Mouse (Mus musculus): Measurements from ENCODE around the gene Bckdk.
"Not testable (repeated sequence)": the region's sequence is repeated elsewhere in the genome, so short reads cannot be mapped to it uniquely, and the experiment has no call there.

Gene Bckdk

DNA sequence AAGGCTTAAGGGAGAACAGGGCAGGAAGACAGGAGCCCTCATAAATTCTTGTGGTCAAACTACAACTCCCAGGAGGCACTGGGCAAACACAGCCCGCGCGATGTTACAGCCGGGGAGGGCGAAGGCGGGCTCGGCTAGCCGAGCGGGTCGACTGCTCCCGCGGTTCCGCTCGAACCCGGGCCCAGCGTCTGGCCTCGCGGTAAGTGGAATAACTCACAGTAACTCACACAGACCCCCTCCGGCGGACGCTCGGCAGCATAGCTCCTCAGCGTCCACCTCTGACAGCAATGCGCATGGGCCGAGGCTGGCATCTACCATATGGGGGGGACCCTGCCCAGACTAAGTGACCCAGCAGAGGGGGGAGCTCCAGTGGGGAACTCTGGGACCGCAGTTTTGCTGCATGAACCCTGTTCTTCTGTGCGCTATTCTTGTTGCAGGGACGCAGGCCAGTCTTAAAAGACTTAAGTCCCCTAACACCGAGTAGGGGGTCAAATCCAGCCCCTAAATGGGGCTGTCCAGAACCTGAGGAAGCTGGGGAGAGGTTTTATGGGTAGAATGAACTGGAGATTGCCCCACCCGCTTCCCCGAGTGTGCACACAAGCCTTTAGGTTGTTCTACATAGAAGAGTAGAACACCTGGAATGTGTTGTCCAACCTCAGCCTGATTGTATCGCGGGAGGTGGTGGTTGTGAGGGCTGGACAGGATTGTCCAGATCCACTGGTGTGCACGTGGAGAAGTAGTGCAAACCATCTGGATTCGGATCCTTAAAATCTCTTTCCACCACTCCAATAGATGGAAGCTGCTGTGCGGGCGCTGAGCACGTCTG lies at the start of gene Bckdk:
Gene Bckdk, plus strand, starts transcription at position 112 of the 826 bp plus-strand sequence.
- peak; percentile 80 for DNase-seq

DNA sequence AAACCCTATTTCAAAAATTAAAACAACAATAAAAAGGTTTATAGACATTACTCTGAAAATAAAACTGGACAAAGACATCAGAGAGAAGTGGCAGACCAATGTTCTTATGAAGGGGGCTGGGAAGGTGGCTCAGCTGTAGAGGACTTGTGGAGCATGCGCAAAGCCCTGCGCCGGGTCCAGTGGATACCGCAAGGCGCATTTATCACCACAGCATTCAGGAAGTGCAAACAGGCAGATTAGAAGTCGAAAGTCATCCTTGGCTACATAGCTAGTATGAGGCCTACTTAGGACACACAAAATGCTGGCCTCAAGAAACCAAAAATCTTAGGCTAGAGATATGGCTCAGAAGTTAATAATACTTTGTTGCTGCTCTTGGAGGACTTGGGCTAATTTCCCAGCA lies 45.6 kb upstream of the Bckdk start:
- DNase-seq, result no peak

DNA sequence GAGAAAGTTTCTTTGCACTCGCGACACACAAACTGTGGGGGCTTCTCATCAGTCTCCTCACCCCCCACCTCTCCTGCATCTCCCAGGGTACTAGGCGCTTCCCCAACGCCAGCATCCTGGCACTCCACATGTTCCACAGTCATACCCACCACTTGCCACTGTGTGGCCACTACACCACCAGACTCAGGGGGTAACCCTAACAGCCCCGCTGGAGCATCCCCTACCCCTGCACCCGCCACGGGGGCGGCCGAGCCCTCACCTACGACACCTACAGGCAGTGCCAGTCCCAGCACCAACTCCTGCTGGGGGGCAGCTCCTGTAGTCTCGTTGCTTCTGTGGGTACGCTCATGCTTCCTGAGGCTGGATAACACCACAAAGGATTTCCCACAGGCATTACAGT lies 37.4 kb upstream of the Bckdk start:
- no peak for DNase-seq

DNA sequence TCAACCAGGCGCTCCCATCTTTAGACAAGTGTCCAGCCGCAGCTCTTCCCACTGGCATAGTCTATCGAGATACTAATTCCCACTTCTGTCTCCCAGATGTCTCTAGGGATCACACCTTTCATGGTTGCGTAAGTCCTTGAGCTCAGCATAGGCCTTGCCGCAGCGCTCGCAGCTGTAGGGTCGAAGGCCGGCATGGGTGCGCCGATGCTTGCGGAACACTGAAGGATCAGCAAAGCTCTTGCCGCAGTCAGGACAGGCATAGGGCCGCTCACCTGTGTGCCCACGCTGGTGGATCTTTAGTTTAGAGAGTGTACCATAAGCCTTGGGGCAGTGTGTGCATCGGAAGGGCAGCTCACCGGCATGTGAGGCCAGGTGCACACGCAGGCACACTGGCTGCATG lies 36.2 kb upstream of the Bckdk start:
- no peak for DNase-seq

DNA sequence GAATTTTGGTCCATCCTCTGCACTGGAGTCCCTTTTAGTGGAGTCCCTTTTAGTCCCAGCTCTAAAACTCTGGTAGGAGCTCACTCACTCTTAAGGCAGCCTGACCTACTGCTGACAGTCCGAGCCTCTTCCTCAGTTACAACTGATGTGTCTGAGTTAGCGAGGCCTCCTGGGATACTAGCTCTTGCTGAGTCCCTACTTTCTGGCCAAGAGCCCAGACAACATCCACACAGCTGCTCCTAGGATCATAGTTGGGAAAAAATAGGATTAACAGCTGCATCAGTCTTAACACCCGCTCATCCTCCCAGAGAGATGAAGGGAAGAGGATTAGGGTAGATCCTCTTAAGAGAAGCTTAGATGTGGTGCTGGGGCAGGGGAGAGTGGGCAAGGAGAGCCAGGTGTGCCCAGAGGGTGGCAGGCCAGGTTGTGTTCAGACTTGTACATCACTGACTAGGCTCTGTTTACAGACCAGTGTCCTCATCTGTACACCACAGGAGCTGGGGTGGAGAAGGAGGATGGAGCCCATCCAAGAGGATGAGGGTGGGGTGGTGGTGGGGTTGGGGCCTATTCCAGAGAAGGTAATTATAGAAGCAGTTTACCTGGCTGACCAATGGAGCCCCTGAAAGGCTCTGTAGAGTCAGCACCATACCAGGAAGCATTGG lies 34.6 kb upstream of the Bckdk start:
- peak; percentile 61 for DNase-seq

DNA sequence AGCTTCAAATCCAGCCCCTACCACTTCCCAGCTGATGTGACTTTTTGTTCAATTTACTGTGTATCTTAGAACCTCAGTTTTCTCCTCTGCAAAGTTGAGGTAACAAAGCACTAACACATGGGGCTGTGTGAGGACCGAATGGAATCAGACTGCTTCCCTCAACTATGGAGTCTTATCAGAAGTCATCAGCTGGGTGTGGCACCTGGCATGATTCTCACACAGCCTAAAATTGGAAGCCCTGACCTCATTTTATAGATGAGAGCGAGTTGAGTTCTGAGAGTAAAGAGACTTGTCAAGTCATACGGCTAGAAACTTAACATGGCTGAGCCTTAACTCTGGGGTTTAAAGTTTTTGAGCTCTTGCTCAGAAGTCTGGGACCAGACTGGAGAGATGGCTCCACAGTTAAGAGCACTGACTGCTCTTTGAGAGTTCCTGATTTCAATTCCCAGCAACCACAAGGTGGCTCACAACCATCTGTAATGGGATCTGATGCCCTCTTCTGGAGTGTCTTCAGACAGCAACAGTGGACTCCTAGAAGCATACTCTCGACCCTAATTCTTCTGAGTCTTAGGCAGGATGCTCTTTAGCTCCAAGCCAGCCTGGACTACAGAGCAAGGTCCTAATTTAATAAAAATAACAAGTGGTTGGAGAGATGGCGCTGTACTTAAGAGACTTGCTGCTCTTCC lies 33.6 kb upstream of the Bckdk start:
- no peak for DNase-seq

DNA sequence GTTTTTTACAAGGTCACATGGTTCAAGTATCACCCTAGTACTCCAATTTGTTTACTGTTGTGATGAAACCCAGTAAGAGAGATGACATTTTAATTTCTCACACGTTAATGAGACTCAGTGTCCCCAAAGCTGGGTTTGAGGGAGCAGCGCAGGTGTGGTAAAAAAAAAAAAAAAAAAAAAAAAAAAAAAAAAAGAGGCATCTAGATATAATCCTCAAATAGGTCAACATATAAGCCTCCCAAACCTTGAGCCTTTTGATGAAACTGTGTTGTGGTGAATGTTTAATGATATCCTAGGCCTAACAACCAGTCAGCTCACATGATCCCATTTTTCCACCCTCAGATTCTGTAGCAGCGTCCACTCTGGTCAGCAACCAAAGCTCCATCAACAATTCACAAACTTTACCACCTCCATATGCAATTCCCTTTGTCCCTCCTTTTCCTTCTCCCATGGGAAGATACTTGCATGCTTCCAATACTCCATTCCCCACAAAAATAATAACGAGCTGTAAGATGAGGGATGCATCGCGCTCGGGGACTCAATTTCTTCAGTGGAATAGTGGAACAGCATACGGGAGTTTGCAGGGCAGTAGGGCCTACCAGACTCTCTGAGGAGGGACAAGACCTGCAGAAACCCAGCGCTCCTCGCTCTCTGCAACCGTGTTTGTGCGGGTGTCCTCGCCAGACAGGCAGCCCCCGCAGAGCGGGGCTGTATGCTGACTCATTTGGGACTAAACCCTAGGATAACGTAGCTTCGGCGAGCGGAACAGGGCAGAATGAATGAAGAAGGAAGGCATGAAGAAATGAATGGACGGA lies 28.9 kb upstream of the Bckdk start:
- DNase-seq, result no peak

DNA sequence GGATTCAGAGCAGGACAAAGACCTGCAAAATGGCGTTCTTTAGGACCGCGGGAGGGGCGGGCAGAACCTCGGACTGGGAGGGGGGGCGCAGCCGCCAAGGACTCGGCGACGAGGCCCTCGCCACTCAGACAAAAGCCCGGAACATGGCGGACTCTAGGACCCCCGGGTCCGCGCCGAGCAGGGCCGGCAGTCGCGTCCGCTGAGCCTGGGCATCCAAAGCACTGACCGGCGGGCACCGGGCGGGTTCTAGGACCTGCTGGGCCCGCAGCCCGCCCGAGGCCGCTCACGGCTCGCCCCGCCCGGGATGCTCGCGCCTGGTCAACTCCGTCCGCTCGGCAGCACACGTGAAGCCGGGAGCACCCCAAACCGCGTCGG lies 28.3 kb upstream of the Bckdk start:
- DNase-seq, result peak; percentile 95

DNA sequence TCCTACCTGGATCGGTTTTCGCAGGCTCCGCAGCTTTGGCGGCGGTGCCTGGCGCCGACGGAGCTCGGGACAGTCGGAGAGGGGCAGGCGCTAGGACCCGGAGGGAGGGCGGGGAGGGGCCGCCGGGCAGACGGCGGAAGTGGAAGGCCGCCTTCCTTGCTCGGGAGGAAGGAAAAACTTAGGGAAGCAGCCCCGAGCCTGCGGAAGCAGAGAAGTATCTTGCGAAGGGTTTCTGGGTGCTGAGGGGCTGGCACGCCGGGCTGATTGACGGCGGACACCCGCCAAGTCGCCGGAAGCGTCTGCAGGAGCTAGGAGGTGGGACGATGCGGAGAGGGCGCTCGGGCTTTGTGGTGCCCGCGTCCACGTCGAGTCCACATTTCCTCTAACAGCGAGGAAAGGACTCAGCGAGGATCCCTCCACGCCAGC lies 27.8 kb upstream of the Bckdk start, which contains the start of gene Zfp646:
Gene Zfp646, plus strand, starts transcription at position 181 of the 426 bp plus-strand sequence.
- peak; percentile 79 for DNase-seq

DNA sequence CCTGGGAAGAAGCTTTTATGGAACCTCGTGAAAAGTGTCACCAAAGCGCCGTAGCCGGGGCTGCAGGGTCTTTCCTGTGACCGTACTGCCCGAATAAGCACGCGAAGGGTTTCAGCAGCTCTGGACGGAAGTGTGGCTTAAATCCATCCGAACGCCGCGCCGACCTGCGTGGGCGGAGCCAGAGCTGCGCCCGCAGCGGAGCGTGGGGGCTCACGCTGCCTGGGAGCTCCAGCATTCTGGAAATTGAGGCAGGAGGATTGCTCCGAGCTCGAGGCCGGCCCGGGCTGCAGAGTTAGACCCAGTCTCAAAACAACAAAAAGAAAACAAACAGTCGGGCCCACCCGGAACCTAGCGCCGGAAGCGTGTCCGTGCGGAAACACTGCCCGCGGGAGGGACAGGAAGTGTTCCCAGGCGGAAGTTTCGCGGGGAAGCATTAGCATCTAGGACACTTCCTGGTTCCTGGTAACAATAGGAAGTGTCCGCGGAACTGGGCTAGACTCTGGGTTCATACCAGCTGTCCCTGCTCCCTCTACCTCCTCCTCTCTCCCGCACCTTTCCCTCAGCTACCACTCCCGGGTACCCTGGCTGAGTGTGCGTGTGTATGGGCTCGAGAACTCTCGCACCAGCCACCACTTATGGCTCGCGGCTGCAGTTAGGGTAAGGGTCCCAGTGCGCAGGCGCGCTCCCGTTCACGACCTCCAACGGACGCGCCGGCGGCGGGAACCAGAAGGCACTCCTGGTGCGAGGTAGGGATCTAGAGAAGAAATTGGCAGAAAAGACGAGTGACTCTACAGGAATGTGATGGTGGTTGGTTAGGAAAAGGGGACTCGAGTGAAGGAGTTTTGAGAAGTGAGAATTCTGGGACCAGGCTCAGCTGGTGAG lies 27.2 kb upstream of the Bckdk start, which contains the start of gene Zfp668:
Gene Zfp668, minus strand, starts transcription at position 362 of the 882 bp plus-strand sequence.
- peak; percentile 90 for DNase-seq

DNA sequence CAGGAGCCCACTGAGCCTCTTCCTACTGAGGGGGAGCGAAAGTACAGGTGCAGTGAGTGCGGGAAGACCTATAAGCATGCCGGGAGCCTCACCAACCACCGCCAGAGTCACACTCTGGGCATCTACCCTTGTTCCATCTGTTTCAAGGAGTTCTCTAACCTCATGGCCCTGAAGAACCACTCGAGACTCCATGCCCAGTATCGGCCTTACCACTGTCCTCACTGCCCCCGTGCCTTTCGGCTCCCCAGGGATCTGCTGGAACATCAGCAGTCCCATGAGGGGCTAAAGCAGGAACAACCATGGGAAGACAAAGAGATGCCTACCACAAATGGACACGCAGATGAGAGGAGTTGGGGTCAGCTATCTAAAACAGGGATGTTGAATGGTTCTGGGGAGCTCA lies 24.6 kb upstream of the Bckdk start:
- DNase-seq, result no peak

DNA sequence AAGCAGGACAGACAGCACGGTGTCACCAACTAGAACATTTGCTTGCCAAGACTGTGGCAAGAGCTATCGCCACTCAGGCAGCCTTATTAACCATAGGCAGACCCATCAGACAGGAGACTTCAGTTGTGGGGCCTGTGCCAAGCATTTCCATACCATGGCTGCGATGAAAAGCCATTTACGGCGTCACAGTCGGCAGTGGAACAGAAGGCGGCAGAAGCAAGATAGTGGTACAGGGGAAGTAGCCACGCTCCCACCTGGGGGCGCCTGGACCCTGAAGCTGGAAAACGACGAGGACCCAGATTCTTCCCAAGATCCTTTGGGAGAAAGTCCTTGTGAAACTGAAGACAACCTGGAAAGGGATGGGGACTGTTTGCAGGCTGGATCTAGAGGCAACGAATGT lies 23.5 kb upstream of the Bckdk start:
- DNase-seq, result no peak

DNA sequence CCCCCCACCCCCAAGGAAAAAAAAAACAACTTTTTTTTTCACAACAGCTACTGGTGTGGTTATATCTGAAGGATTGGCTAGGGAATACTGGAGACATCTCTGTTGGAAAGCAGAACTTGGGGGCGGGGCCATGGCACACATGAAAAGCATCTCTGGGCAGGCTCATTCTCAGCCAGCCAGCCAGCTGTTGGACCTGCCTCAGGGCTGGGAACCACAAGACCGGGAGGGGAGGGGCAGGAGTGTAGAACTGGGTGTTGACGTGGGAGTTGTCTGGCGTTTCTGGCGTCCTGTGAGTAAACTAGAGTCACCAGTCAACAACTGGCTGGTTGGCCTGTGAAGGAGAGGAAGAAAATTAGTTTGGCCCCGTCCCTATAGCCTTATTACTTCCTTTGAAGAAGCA lies 17.9 kb upstream of the Bckdk start:
- peak; percentile 45 for DNase-seq

DNA sequence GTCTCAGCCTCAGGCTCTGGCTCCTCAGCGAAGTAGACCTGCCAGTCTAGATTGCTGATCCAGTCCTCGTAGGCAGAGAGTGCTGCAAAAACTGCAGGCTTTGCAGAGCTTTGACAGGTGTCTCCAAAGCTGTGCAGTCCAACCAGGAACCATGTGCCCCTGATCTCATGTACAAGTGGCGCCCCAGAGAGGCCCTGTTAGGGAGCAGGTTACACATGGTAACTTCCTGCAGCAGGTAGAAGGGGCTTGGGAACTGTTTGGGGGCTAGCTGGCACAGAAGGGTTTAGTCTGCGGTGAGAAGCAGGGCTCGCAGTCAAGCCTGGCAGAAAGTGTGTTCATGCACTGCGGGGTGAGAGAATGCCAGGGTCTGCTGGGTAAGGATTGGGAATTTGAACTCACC lies 17.3 kb upstream of the Bckdk start:
- no peak for DNase-seq

DNA sequence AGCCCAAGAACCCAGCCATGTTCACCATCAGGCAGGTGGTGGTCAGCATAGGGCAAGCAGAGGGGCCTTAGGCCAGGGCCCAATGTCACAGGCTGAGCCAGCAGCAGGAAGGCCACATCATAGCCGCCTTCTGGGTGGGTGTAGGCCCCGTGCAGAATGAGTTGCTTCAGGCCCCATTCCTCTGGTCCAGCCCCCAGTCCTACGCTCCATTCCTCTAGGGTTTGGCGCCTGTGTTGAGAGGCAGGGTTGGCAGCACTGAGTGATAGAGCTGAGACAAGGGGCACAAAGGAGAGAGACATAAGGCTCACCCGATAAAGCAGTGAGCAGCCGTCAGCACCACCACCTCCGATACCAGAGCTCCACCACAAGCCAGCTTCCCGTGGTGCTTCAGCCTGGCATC lies 16.7 kb upstream of the Bckdk start:
- DNase-seq, result no peak

DNA sequence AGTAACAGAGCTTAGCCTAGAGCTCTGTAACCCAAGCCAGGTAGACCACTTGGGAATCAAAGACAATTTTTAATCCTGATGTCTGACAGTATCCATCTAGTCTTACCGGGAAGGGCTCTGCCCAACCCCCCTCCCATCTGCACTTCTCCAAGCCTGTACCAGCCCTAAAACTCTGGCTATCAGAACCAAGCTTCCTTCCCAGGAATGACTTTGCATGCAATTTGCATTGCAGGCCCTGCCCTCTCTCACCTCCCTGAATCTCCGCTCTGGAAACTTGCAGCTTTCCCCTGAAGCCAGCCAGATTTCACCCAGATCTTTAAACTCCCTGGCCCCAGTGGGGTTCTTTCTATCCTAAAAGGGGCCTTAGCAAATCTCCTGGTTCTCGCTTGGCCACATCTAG lies 16.1 kb upstream of the Bckdk start:
- DNase-seq, result no peak

DNA sequence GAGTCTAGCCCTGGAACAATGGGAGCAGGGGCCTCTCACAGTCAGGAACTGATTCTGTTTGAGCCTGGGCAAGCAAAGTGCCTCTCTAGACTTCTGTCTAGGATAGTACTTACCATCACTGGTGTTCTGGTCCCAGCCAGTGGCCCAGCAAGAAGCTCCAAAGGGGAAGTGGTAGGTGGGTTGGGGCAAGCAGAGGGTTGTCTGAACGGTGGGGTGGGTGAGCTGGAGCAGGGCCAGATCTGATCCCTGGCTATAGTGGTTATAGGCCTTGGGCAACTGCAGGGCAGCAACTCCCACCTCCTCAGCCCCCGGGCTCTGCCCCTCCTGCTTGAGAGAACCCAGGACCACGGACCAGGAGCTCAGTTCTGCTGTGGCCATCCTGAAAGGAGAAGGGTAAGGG lies 15.1 kb upstream of the Bckdk start:
- no peak for DNase-seq

DNA sequence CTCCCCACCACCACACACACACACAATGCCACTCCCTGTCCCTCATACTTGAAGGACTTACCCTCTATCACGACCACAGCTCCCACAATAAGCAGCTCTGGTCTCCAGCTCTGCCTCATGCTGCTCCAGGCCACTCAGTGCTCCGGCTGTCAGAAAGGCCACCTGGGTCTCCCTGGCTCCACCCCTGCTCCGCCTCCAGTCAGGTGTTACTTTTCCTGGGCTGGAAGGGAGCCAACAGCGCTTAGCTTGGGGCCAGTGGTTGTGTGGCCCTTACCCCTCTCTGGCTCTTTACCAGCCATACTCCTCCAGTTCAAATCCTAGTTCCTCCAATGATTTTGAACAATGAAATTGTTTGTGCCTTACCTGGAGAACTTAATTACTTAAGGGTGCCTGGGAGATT lies 13.1 kb upstream of the Bckdk start, which contains the start of gene Prss53:
Gene Prss53, minus strand, starts transcription at position 173 of the 400 bp plus-strand sequence.
- no peak for DNase-seq

DNA sequence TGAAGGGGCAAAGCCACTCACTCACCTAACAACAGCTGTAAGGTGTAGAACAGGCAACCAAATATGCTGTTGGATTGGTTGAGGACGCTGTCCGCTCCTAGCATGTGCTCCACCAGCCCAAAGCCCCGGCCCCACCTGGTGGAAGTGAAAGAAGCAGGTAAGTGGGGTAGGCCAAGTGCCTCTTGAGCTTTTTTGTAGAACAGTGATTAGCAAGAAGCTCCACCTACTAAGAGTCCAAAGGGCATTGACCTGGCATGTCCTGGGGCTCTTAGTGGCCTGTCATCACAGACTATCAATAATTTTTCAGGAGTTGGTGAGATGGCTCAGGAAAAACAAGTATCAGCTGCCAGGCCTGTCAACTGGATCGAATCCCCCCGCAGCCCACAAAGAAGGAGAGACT lies 9.4 kb upstream of the Bckdk start:
- DNase-seq, result no peak

DNA sequence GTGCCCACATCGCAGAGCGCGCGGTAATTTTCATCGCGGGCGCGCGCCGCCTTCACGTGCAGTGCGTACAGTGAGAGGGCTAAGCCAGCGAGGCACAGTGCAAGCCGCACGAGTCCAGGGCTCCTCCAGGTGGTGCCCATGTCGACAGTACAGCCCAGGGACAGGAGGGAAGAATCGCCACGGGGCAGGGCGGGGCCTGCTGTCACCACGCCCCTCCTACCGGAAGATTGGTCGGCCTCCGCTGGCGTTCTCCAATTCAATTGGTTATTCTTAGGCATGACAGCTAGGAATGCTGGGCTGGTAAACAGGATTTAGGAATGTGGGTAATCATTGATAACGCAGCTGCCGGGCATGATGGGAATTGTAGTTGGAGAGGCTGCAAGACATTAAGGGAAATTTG lies 8.4 kb upstream of the Bckdk start, which contains the start of the genes Gm21974 and Vkorc1:
Gene Gm21974, minus strand, starts transcription at position 13 of the 400 bp plus-strand sequence.
Gene Vkorc1, minus strand, starts transcription at position 176 of the 400 bp plus-strand sequence.
- peak; percentile 96 for DNase-seq

DNA sequence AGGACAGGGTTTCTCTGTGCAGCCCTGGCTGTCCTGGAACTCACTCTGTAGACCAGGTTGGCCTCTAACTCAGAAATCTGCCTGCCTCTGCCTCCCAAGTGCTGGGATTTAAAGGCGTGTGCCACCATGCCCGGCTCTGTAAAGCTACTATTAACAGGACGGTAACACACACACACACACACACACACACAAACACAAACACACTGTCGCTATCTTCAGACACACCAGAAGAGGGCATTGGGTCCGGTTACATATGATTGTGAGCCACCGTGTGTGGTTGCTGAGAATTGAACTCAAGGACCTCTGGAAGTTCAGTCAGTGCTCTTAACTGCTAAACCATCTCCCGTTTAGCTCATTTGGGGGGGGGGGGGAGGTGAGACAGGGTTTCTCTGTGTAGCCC lies 8.0 kb upstream of the Bckdk start:
- DNase-seq, result not testable (repeated sequence)

Measured in right cerebral cortex, adult 18-20 months (tissue).